In genomic region chr4:129450851-129451250, GRCm38 (mm10) we compare ENCODE assay signal across 34 mouse cellular contexts. TPM values are rescaled to one million over a fixed set of nuclear protein-coding genes. Genes with fewer than 3 reads are reported as not detected.
DNase-seq lines count a peak whose midpoint lies in the region; ATAC-seq and TF ChIP-seq lines count a peak whose summit lies in the region.
"Had no signal": no experiment of that assay in that cellular context is flagged by ENCODE, and none has a peak within 500 bp of the region (broad histone marks: within the 10 kb centered on the region; RNA-seq: fewer than 3 reads in every experiment).

No protein-coding gene starts in this region.

- no peaks in the 10 kb centered on the region for H3K27me3 ChIP-seq in intestine, postnatal 0 days (replicated peaks; ENCODE audit: control insufficient read depth, insufficient read depth, low read length)
- no peaks in the 10 kb centered on the region for H3K27me3 ChIP-seq in intestine, embryonic 15.5 days (replicated peaks)
- H3K27me3 ChIP-seq in midbrain, postnatal 0 days (ENCODE audit: insufficient read depth, low read length) = no peaks in the 10 kb centered on the region
- 0 out of 2 replicates have a peak, but pooled peaks cover 2% of the 10 kb centered on the region for H3K27me3 ChIP-seq in midbrain, embryonic 15.5 days (replicated peaks)
- H3K27me3 ChIP-seq in MEL (ENCODE audit: control insufficient read depth in 1 of 2, insufficient read depth in 2 of 2, low read length in 2 of 2) = no peaks in the 10 kb centered on the region
- H3K27me3 ChIP-seq: heart, embryonic 12.5 days; limb, embryonic 13.5 days; liver, embryonic 13.5 days; lung, embryonic 15.5 days; Patski had no signal

- no peak overlapping the region for H3K27ac ChIP-seq in intestine, postnatal 0 days (ENCODE audit: low read depth, low read length)
- no peak overlapping the region for H3K27ac ChIP-seq in intestine, embryonic 15.5 days
- no peak overlapping the region for H3K27ac ChIP-seq in midbrain, postnatal 0 days (ENCODE audit: low read depth, low read length)
- no peak overlapping the region for H3K27ac ChIP-seq in midbrain, embryonic 15.5 days
- H3K27ac ChIP-seq in MEL (ENCODE audit: control insufficient read depth, low read depth, low read length) = no peak overlapping the region
- H3K27ac ChIP-seq: forebrain, embryonic 10.5 days; hindbrain, postnatal 0 days; limb, embryonic 13.5 days; liver, embryonic 13.5 days; lung, embryonic 15.5 days had no signal

- no peak for TF ChIP-seq EP300 in MEL (IDR thresholded peaks at IDR 0.05; ENCODE audit: low read depth in 1 of 2, low read length in 2 of 2)

- peak; percentile 28 for TF ChIP-seq CTCF in intestine, postnatal 0 days (IDR thresholded peaks at IDR 0.05; ENCODE audit: low read depth)
- 0 out of 2 replicates have a peak, but pooled peaks have one; percentile 20 for TF ChIP-seq CTCF in midbrain, postnatal 0 days (IDR thresholded peaks at IDR 0.05)
- TF ChIP-seq CTCF in MEL (IDR thresholded peaks at IDR 0.05 in 2 of 3, conservative IDR thresholded peaks at IDR 0.05 in 1 of 3; ENCODE audit: control insufficient read depth in 1 of 3, insufficient read depth in 1 of 3, low read depth in 2 of 3, low read length in 3 of 3, poor library complexity in 1 of 3, severe bottlenecking in 1 of 3) = peak in 1 of 3 experiments; percentile 10; a peak in 1 of 6 replicates

- H3K36me3 ChIP-seq in intestine, postnatal 0 days (ENCODE audit: control insufficient read depth, insufficient read depth) = no peaks in the 10 kb centered on the region
- no peaks in the 10 kb centered on the region for H3K36me3 ChIP-seq in intestine, embryonic 15.5 days
- no peaks in the 10 kb centered on the region for H3K36me3 ChIP-seq in midbrain, postnatal 0 days (ENCODE audit: insufficient read depth, low read length)
- H3K36me3 ChIP-seq in midbrain, embryonic 15.5 days (replicated peaks) = no peaks in the 10 kb centered on the region
- peaks cover 0 to 11% of the 10 kb centered on the region in 2 experiments; a peak in 2 of 4 replicates for H3K36me3 ChIP-seq in MEL (ENCODE audit: control insufficient read depth in 1 of 2, insufficient read depth in 2 of 2, low read length in 2 of 2)
- H3K36me3 ChIP-seq: forebrain, embryonic 10.5 days; heart, embryonic 12.5 days; limb, embryonic 13.5 days; liver, embryonic 13.5 days; lung, embryonic 15.5 days had no signal

- no peak overlapping the region for H3K4me3 ChIP-seq in intestine, postnatal 0 days (ENCODE audit: low read depth, low read length)
- H3K4me3 ChIP-seq in intestine, embryonic 15.5 days (replicated peaks) = no peak overlapping the region
- no peak overlapping the region for H3K4me3 ChIP-seq in midbrain, postnatal 0 days (ENCODE audit: low read depth, low read length)
- no peak overlapping the region for H3K4me3 ChIP-seq in midbrain, embryonic 15.5 days
- no peak overlapping the region for H3K4me3 ChIP-seq in MEL (ENCODE audit: control insufficient read depth in 1 of 2, insufficient read depth in 1 of 2, low read depth in 2 of 2, low read length in 2 of 2)
- H3K4me3 ChIP-seq: forebrain, embryonic 10.5 days; heart, embryonic 12.5 days; limb, embryonic 13.5 days; liver, embryonic 13.5 days; lung, embryonic 15.5 days had no signal

- no peak for ATAC-seq in intestine, postnatal 0 days
- no peak for ATAC-seq in intestine, embryonic 15.5 days
- no peak for ATAC-seq in midbrain, postnatal 0 days (ENCODE audit: low FRiP score)
- ATAC-seq in midbrain, embryonic 15.5 days (replicated peaks) = no peak
- ATAC-seq: activated CD4-positive, CD25-positive, alpha-beta regulatory T cell, adult 4 months; forebrain, embryonic 16.5 days; hindbrain, postnatal 0 days; Patski had no signal

- no peak for TF ChIP-seq POLR2A in MEL (IDR thresholded peaks at IDR 0.05; ENCODE audit: control insufficient read depth in 1 of 2, insufficient read depth in 1 of 2, low read depth in 1 of 2, low read length in 2 of 2, poor library complexity in 1 of 2)

- H3K79me2 ChIP-seq in MEL (ENCODE audit: control insufficient read depth, insufficient read depth, low read length, poor library complexity) = no peaks in the 10 kb centered on the region

- TF ChIP-seq RAD21 in MEL (IDR thresholded peaks at IDR 0.05; ENCODE audit: low read depth, low read length) = no peak

- WGBS in intestine, postnatal 0 days = 80% methylated on average over 2 of the region's 2 CpGs
- WGBS in intestine, embryonic 15.5 days = 69% methylated on average over 2 of the region's 2 CpGs
- WGBS in midbrain, postnatal 0 days = 70% methylated on average over 2 of the region's 2 CpGs
- 77% methylated on average over 2 of the region's 2 CpGs for WGBS in midbrain, embryonic 15.5 days

- DNase-seq in midbrain, postnatal 0 days (ENCODE audit: low spot score) = no peak
- DNase-seq in MEL (ENCODE audit: low read depth, low spot score) = peak; percentile 56
- DNase-seq in naive thymus-derived CD4-positive, alpha-beta T cell, adult 2 months (ENCODE audit: low read depth) = peak; percentile 43
- DNase-seq in urinary bladder, postnatal 4 days (ENCODE audit: low spot score in 2 of 2) = no peak
- DNase-seq in embryo, embryonic 10.5 days (ENCODE audit: low spot score) = no peak
- DNase-seq: adrenal gland, postnatal 10 days; cerebellum, adult 8-10 months; gastrocnemius, postnatal 10 days; heart, adult 11 months; heart, postnatal 10 days; kidney, adult 18-20 months; kidney, postnatal 10 days; liver, embryonic 13.5 days; lung, postnatal 4 days; right cerebral cortex, postnatal 25 days; spleen, adult 18-20 months; thymus, postnatal 36 days had no signal

- H3K4me2 ChIP-seq in intestine, postnatal 0 days (replicated peaks; ENCODE audit: low read depth) = no peak overlapping the region
- H3K4me2 ChIP-seq in intestine, embryonic 15.5 days (replicated peaks) = no peak overlapping the region
- no peak overlapping the region for H3K4me2 ChIP-seq in midbrain, postnatal 0 days (ENCODE audit: low read depth, low read length, poor library complexity, severe bottlenecking)
- H3K4me2 ChIP-seq in midbrain, embryonic 15.5 days = no peak overlapping the region
- H3K4me2 ChIP-seq: heart, embryonic 12.5 days; limb, embryonic 13.5 days; liver, embryonic 13.5 days; lung, embryonic 15.5 days had no signal

- H3K4me1 ChIP-seq in intestine, postnatal 0 days (replicated peaks; ENCODE audit: control insufficient read depth, insufficient read depth, low read length) = no peaks in the 10 kb centered on the region
- H3K4me1 ChIP-seq in intestine, embryonic 15.5 days (replicated peaks) = no peaks in the 10 kb centered on the region
- H3K4me1 ChIP-seq in midbrain, postnatal 0 days (ENCODE audit: insufficient read depth, low read length) = no peaks in the 10 kb centered on the region
- no peaks in the 10 kb centered on the region; the same call in 1 of the 2 replicates for H3K4me1 ChIP-seq in midbrain, embryonic 15.5 days
- H3K4me1 ChIP-seq in MEL (ENCODE audit: control insufficient read depth in 1 of 2, insufficient read depth in 2 of 2, low read length in 2 of 2) = peaks cover 2 to 28% of the 10 kb centered on the region in 2 experiments
- H3K4me1 ChIP-seq: forebrain, embryonic 10.5 days; limb, embryonic 13.5 days had no signal

- no peak overlapping the region for H3K9ac ChIP-seq in intestine, postnatal 0 days (ENCODE audit: low read depth, low read length)
- H3K9ac ChIP-seq in intestine, embryonic 15.5 days = no peak overlapping the region
- H3K9ac ChIP-seq in midbrain, postnatal 0 days (replicated peaks; ENCODE audit: low read length, poor library complexity, severe bottlenecking) = no peak overlapping the region
- H3K9ac ChIP-seq in midbrain, embryonic 15.5 days = no peak overlapping the region
- H3K9ac ChIP-seq in MEL (ENCODE audit: control insufficient read depth, low read depth, low read length, poor library complexity, severe bottlenecking) = no peak overlapping the region
- H3K9ac ChIP-seq: heart, embryonic 12.5 days; limb, embryonic 13.5 days; liver, embryonic 13.5 days; lung, embryonic 15.5 days had no signal

- no peaks in the 10 kb centered on the region for H3K9me3 ChIP-seq in intestine, postnatal 0 days (ENCODE audit: control insufficient read depth)
- no peaks in the 10 kb centered on the region for H3K9me3 ChIP-seq in intestine, embryonic 15.5 days
- no peaks in the 10 kb centered on the region for H3K9me3 ChIP-seq in midbrain, postnatal 0 days (ENCODE audit: low read length)
- no peaks in the 10 kb centered on the region for H3K9me3 ChIP-seq in midbrain, embryonic 15.5 days
- H3K9me3 ChIP-seq in MEL (replicated peaks; ENCODE audit: insufficient read depth, low read length) = no peaks in the 10 kb centered on the region
- H3K9me3 ChIP-seq: forebrain, embryonic 10.5 days; heart, embryonic 12.5 days; limb, embryonic 13.5 days; liver, embryonic 13.5 days; lung, embryonic 15.5 days had no signal

RNA-seq across cellular contexts. Expression of gene Zbtb8b, which starts 10.2 kb away (rescaled TPM):
- polyA plus RNA-seq in intestine, postnatal 0 days (2015; fragmentation: Nextera tagmentation; extraction: Ambion mirVana) = 0.14 and 0.29 TPM in 2 replicates
- 1.1 and 1.2 TPM in 2 replicates for polyA plus RNA-seq in intestine, embryonic 15.5 days (2015; fragmentation: Nextera tagmentation; extraction: Ambion mirVana)
- total RNA-seq in midbrain, postnatal 0 days (2014; rRNA removed) = 14.3 and 15.1 TPM in 2 replicates
- polyA plus RNA-seq in midbrain, postnatal 0 days (2015; fragmentation: Nextera tagmentation; extraction: Ambion mirVana) = 14.5 and 15.9 TPM in 2 replicates
- polyA plus RNA-seq in midbrain, embryonic 15.5 days (2015; fragmentation: Nextera tagmentation; extraction: Ambion mirVana) = 19.0 and 19.8 TPM in 2 replicates
- total RNA-seq in MEL (2012; rRNA removed) = 0.08 and 0.16 TPM in 2 replicates
- under 1 TPM in 1 of 2 experiments, not detected in 1; 0.29 TPM for polyA plus RNA-seq in MEL (2012; ENCODE audit: insufficient read depth in 1 of 2, insufficient read length in 2 of 2, low read depth in 1 of 2, low replicate concordance in 2 of 2, missing spikeins in 1 of 2)
- total RNA-seq: gastrocnemius, postnatal 10 days; neutrophil, adult 5-6 weeks had no signal
- polyA plus RNA-seq: activated CD4-positive, CD25-positive, alpha-beta regulatory T cell, adult 4 months; C2C12 had no signal

RNA-seq across cellular contexts. Expression of gene Bsdc1, which starts 10.5 kb away (rescaled TPM):
- 23.6 and 24.8 TPM in 2 replicates for polyA plus RNA-seq in intestine, postnatal 0 days (2015; fragmentation: Nextera tagmentation; extraction: Ambion mirVana)
- 22.1 and 24.9 TPM in 2 replicates for polyA plus RNA-seq in intestine, embryonic 15.5 days (2015; fragmentation: Nextera tagmentation; extraction: Ambion mirVana)
- 53.7 and 58.9 TPM in 2 replicates for total RNA-seq in midbrain, postnatal 0 days (2014; rRNA removed)
- 27.0 and 27.1 TPM in 2 replicates for polyA plus RNA-seq in midbrain, postnatal 0 days (2015; fragmentation: Nextera tagmentation; extraction: Ambion mirVana)
- 38.6 and 39.9 TPM in 2 replicates for polyA plus RNA-seq in midbrain, embryonic 15.5 days (2015; fragmentation: Nextera tagmentation; extraction: Ambion mirVana)
- 14.1 TPM in 2 replicates for total RNA-seq in MEL (2012; rRNA removed)
- 10 to 100 TPM in 1 of 2 experiments, not detected in 1; 19.2 TPM for polyA plus RNA-seq in MEL (2012; ENCODE audit: insufficient read depth in 1 of 2, insufficient read length in 2 of 2, low read depth in 1 of 2, low replicate concordance in 2 of 2, missing spikeins in 1 of 2)

RNA-seq across cellular contexts. Expression of gene Tssk3, which starts 40.0 kb away (rescaled TPM):
- not detected in 2 replicates for polyA plus RNA-seq in intestine, postnatal 0 days (2015; fragmentation: Nextera tagmentation; extraction: Ambion mirVana)
- not detected in 2 replicates for polyA plus RNA-seq in intestine, embryonic 15.5 days (2015; fragmentation: Nextera tagmentation; extraction: Ambion mirVana)
- 0.16 and 2.5 TPM in 2 replicates for total RNA-seq in midbrain, postnatal 0 days (2014; rRNA removed)
- 1.7 and 1.8 TPM in 2 replicates for polyA plus RNA-seq in midbrain, postnatal 0 days (2015; fragmentation: Nextera tagmentation; extraction: Ambion mirVana)
- polyA plus RNA-seq in midbrain, embryonic 15.5 days (2015; fragmentation: Nextera tagmentation; extraction: Ambion mirVana) = 0.49 and 0.52 TPM in 2 replicates
- total RNA-seq in MEL (2012; rRNA removed) = not detected in 2 replicates
- polyA plus RNA-seq in MEL (2012; ENCODE audit: insufficient read depth in 1 of 2, insufficient read length in 2 of 2, low read depth in 1 of 2, low replicate concordance in 2 of 2, missing spikeins in 1 of 2) = not detected
- total RNA-seq: adrenal gland, postnatal 10 days; gastrocnemius, postnatal 10 days; heart, postnatal 10 days; hindbrain, postnatal 0 days; layer of hippocampus, postnatal 25 days; megakaryocyte-erythroid progenitor cell, adult 5-6 weeks; neutrophil, adult 5-6 weeks had no signal
- polyA plus RNA-seq: activated CD4-positive, CD25-positive, alpha-beta regulatory T cell, adult 4 months; C2C12; embryonic facial prominence, embryonic 11.5 days; forebrain, embryonic 10.5 days; heart, embryonic 12.5 days; hindbrain, embryonic 11.5 days; limb, embryonic 13.5 days; lung, embryonic 15.5 days; Patski had no signal

RNA-seq across cellular contexts. Expression of gene Fam229a, which starts 40.1 kb away (rescaled TPM):
- polyA plus RNA-seq in intestine, postnatal 0 days (2015; fragmentation: Nextera tagmentation; extraction: Ambion mirVana) = 0.22 TPM in 1 of 2 replicates, not detected in the other
- polyA plus RNA-seq in intestine, embryonic 15.5 days (2015; fragmentation: Nextera tagmentation; extraction: Ambion mirVana) = not detected in 2 replicates
- total RNA-seq in midbrain, postnatal 0 days (2014; rRNA removed) = 2.2 TPM in 1 of 2 replicates, not detected in the other
- polyA plus RNA-seq in midbrain, postnatal 0 days (2015; fragmentation: Nextera tagmentation; extraction: Ambion mirVana) = 4.3 and 5.4 TPM in 2 replicates
- polyA plus RNA-seq in midbrain, embryonic 15.5 days (2015; fragmentation: Nextera tagmentation; extraction: Ambion mirVana) = 0.56 TPM in 1 of 2 replicates, not detected in the other
- not detected in 2 replicates for total RNA-seq in MEL (2012; rRNA removed)
- not detected for polyA plus RNA-seq in MEL (2012; ENCODE audit: insufficient read depth in 1 of 2, insufficient read length in 2 of 2, low read depth in 1 of 2, low replicate concordance in 2 of 2, missing spikeins in 1 of 2)
- total RNA-seq: adrenal gland, postnatal 10 days; gastrocnemius, postnatal 10 days; heart, postnatal 10 days; layer of hippocampus, postnatal 25 days; megakaryocyte-erythroid progenitor cell, adult 5-6 weeks; neutrophil, adult 5-6 weeks had no signal
- polyA plus RNA-seq: activated CD4-positive, CD25-positive, alpha-beta regulatory T cell, adult 4 months; C2C12; embryonic facial prominence, embryonic 11.5 days; forebrain, embryonic 10.5 days; hindbrain, embryonic 11.5 days; limb, embryonic 13.5 days; lung, embryonic 15.5 days; Patski had no signal

Comparison
In these comparisons a context has a peak if more than half of its experiments do, and no peak if none do; other contexts are left out.
1. DNase-seq: peak in MEL (single experiment) and naive thymus-derived CD4-positive, alpha-beta T cell, adult 2 months (single experiment); none in midbrain, postnatal 0 days (single experiment), urinary bladder, postnatal 4 days (0 of 2) and embryo, embryonic 10.5 days (single experiment).